Mouse (Mus musculus) CH12.LX (cell line): ENCODE data around the gene Creb5.

ENCODE experiments used
- CHD1 ChIP-seq: IDR thresholded peaks from 2 replicates; pipeline ENCODE4 v1.6.1; 2012; ENCODE audit warnings: low read depth, low read length, improper control_type of control experiment, inconsistent platforms
- CTCF ChIP-seq, 2 experiments: IDR thresholded peaks in 1 of 2; conservative IDR thresholded peaks in 1 of 2; 2 replicates each; pipeline ENCODE4 v1.5.1; 2011 to 2012; ENCODE audit warnings: low read depth in 2 of 2, low read length in 2 of 2, improper control_type of control experiment in 1 of 2, inconsistent platforms in 1 of 2, mild to moderate bottlenecking in 1 of 2, moderate library complexity in 1 of 2
- E2F4 ChIP-seq: IDR thresholded peaks from 2 replicates; pipeline ENCODE4 v1.6.1; 2011; ENCODE audit warnings: low read depth, low read length, improper control_type of control experiment; ENCODE audit not compliant: insufficient replicate concordance
- EP300 ChIP-seq: IDR thresholded peaks from 2 replicates; pipeline ENCODE4 v1.6.1; 2011; ENCODE audit warnings: low read length, improper control_type of control experiment
- MAFK ChIP-seq: IDR thresholded peaks from 2 replicates; pipeline ENCODE4 v1.6.1; 2011; ENCODE audit warnings: low read length, improper control_type of control experiment; ENCODE audit not compliant: insufficient replicate concordance
- MAX ChIP-seq: IDR thresholded peaks from 2 replicates; pipeline ENCODE4 v1.6.1; 2011; ENCODE audit warnings: low read length, improper control_type of control experiment
- NELFE ChIP-seq: IDR thresholded peaks from 2 replicates; pipeline ENCODE4 v1.6.1; 2011; ENCODE audit warnings: low read depth, low read length, improper control_type of control experiment
- POLR2A ChIP-seq: IDR thresholded peaks from 2 replicates; pipeline ENCODE4 v1.6.1; 2011; ENCODE audit warnings: low read depth, mild to moderate bottlenecking, improper control_type of control experiment, low read length
- POLR2AphosphoS2 ChIP-seq: IDR thresholded peaks from 2 replicates; pipeline ENCODE4 v1.6.1; 2011; ENCODE audit warnings: low read depth, low read length, improper control_type of control experiment
- USF1 ChIP-seq: IDR thresholded peaks from 2 replicates; pipeline ENCODE4 v1.6.1; 2014; ENCODE audit warnings: low read depth, mild to moderate bottlenecking, inconsistent platforms, low read length, improper control_type of control experiment
- USF2 ChIP-seq: conservative IDR thresholded peaks from 2 replicates; pipeline ENCODE4 v1.6.1; 2011; ENCODE audit warnings: low read depth, low read length, improper control_type of control experiment

DNA sequence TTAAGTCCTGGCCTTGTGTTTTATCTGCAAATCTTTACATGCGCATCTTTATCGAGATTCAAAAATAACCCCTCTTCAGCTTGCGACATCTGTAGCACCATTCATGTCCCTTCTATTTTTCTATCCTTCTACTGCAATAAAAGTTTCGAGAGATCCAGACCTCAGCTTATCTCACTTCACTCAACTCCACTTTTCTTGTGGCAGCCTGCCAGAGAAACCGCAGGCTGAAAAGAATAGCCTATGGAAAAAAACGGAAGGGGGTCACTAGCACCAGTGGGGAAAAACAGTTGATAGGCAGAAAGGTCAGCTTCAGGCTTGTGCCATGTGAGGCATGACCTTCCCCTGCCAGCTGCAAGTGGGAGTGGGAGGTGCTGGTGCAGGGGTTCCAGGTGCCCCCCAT is 21.6 kb downstream of the Creb5 start:
- TF ChIP-seq POLR2A, result no peak
- TF ChIP-seq EP300, result no peak
- no peak for TF ChIP-seq MAX
- no peak for TF ChIP-seq POLR2AphosphoS2
- TF ChIP-seq CHD1, result no peak
- no peak for TF ChIP-seq MAFK
- TF ChIP-seq CTCF (conservative IDR thresholded peaks at IDR 0.05 in 1 of 2, IDR thresholded peaks at IDR 0.05 in 1 of 2; ENCODE audit: low read depth in 2 of 2, low read length in 2 of 2), result no peak
- no peak for TF ChIP-seq USF1
- no peak for TF ChIP-seq USF2
- no peak for TF ChIP-seq E2F4
- no peak for TF ChIP-seq NELFE
